Mouse (Mus musculus) olfactory bulb, adult 2 months (tissue): ENCODE results near the gene Trappc13.

Experiments used
- CTCF ChIP-seq: fragments of 200-500 bp; IDR thresholded peaks from 2 replicates; pipeline ENCODE4 v1.5.1; 2012; ENCODE audit warnings: low read depth, mild to moderate bottlenecking, low read length, moderate library complexity; ENCODE audit not compliant: insufficient read depth
- POLR2A ChIP-seq: fragments of 200-500 bp; IDR thresholded peaks from 2 replicates; pipeline ENCODE4 v1.6.1; 2012; ENCODE audit warnings: mild to moderate bottlenecking, low read depth, low read length, moderate library complexity; ENCODE audit not compliant: insufficient read depth

GRCm38 (mm10) chr13:104179176-104179888, 1.1 kb upstream of the Trappc13 start:
- TF ChIP-seq POLR2A (no peak), CTCF (no peak)
